Mouse (Mus musculus) CH12.LX (cell line): ENCODE data around the gene Limk2.

Experiments used
- CTCF ChIP-seq, 2 experiments: IDR thresholded peaks in 1 of 2; conservative IDR thresholded peaks in 1 of 2; 2 replicates each; pipeline ENCODE4 v1.5.1; 2011 to 2012; ENCODE audit warnings: low read depth in 2 of 2, low read length in 2 of 2, improper control_type of control experiment in 1 of 2, inconsistent platforms in 1 of 2, mild to moderate bottlenecking in 1 of 2, moderate library complexity in 1 of 2
- E2F4 ChIP-seq: IDR thresholded peaks from 2 replicates; pipeline ENCODE4 v1.6.1; 2011; ENCODE audit warnings: low read depth, low read length, improper control_type of control experiment; ENCODE audit not compliant: insufficient replicate concordance
- EP300 ChIP-seq: IDR thresholded peaks from 2 replicates; pipeline ENCODE4 v1.6.1; 2011; ENCODE audit warnings: low read length, improper control_type of control experiment
- NRF1 ChIP-seq: IDR thresholded peaks from 2 replicates; pipeline ENCODE4 v1.6.1; 2014; ENCODE audit warnings: low read depth, mild to moderate bottlenecking, inconsistent platforms, low read length, improper control_type of control experiment, moderate library complexity
- UBTF ChIP-seq: IDR thresholded peaks from 2 replicates; pipeline ENCODE4 v1.6.1; 2012; ENCODE audit warnings: low read depth, mild to moderate bottlenecking, inconsistent platforms, low read length, improper control_type of control experiment, moderate library complexity
- USF1 ChIP-seq: IDR thresholded peaks from 2 replicates; pipeline ENCODE4 v1.6.1; 2014; ENCODE audit warnings: low read depth, mild to moderate bottlenecking, inconsistent platforms, low read length, improper control_type of control experiment
- ZKSCAN1 ChIP-seq: IDR thresholded peaks from 2 replicates; pipeline ENCODE4 v1.6.1; 2012; ENCODE audit warnings: low read depth, inconsistent platforms, low read length, improper control_type of control experiment, borderline replicate concordance

DNA sequence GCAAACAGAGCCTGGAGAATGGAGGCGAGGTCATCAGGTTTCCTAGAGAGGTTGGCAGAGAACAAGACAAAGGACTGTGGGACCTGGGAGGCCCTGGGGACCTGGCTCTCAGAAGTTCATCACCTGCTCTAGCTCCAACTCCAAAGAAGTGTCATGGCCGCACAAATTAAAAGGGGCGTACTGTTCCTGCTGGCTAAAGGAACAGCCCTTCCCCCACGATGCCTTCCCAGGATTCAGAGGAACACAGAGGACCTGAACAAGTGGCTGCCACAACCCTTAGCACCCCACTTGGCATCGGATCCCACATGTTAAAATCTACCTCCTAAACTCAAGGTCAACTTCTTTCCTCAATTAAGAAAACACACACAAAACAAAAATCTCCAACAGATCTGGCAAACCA, 39.5 kb downstream of the Limk2 start:
- no peak for TF ChIP-seq EP300
- no peak for TF ChIP-seq USF1
- TF ChIP-seq NRF1, result no peak
- TF ChIP-seq E2F4, result no peak
- no peak for TF ChIP-seq CTCF (conservative IDR thresholded peaks at IDR 0.05 in 1 of 2, IDR thresholded peaks at IDR 0.05 in 1 of 2; ENCODE audit: low read depth in 2 of 2, low read length in 2 of 2)
- TF ChIP-seq ZKSCAN1, result no peak
- no peak for TF ChIP-seq UBTF
